Mouse (Mus musculus): ENCODE data around the gene Dnttip1.

DNA sequence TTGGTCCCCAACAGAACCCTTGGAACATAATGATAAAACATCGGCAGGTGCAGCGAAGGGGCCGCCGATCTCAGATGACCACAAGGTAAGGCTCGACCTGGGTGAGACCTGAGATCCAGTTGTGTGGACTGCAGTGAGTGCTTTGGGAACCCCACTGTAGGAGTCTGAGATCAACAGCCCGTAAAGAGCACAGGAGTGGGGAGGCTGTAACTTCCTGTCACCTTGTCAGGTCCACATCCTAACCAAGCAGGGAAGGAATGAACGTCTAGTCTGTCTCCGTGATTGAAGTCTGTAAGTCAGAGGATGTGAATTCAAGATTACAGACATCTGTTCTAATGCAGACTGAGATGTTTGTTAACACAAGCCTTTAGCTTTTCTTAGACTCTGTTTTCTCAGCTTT lies 910 bp downstream of the Dnttip1 start:
- TF ChIP-seq CTCF (IDR thresholded peaks at IDR 0.05; ENCODE audit: control insufficient read depth, insufficient read depth, insufficient replicate concordance, low read depth, low read length) (no peak), POLR2A (IDR thresholded peaks at IDR 0.05; ENCODE audit: control insufficient read depth, low read depth, low read length) (no peak)
